Mouse (Mus musculus): ENCODE results near the gene Cacng1.

Cacng1 gene

GRCm38 (mm10) chr11:107655538-107655937 is 60.8 kb downstream of the Cacng1 start:
- DNase-seq, result no peak
